ENCODE assay signal across 1 mouse cellular context in genomic region chrX:74329215-74329671, GRCm38 (mm10).
TF ChIP-seq lines count a peak whose summit lies in the region.

No protein-coding gene starts in this region.

TF ChIP-seq in MEL, 35 proteins besides CTCF, POLR2A, EP300 and RAD21 (continued from another document):
- TF ChIP-seq JUND (IDR thresholded peaks at IDR 0.05; ENCODE audit: low read depth, low read length) (no peak), ELF1 (IDR thresholded peaks at IDR 0.05; ENCODE audit: low read depth, low read length) (no peak), CHD1 (IDR thresholded peaks at IDR 0.05; ENCODE audit: low read depth, low read length) (no peak), HCFC1 (IDR thresholded peaks at IDR 0.05; ENCODE audit: low read depth, low read length) (no peak), TCF12 (IDR thresholded peaks at IDR 0.05; ENCODE audit: low read depth, low read length) (no peak), TBP (IDR thresholded peaks at IDR 0.05; ENCODE audit: low read depth, low read length) (no peak), SIN3A (IDR thresholded peaks at IDR 0.05; ENCODE audit: low read length) (no peak), MXI1 (IDR thresholded peaks at IDR 0.05; ENCODE audit: low read depth, low read length) (no peak), GATA1 (IDR thresholded peaks at IDR 0.05; ENCODE audit: low read depth, low read length) (no peak)
